10 mouse cellular contexts compared by ENCODE assay signal in genomic region chr19:21104462-21104936, GRCm38 (mm10).
DNase-seq lines count a peak whose midpoint lies in the region; ATAC-seq lines count a peak whose summit lies in the region.
"Had no signal": no experiment of that assay in that cellular context is flagged by ENCODE, and none has a peak within 500 bp of the region (broad histone marks: within the 10 kb centered on the region; RNA-seq: fewer than 3 reads in every experiment).

No protein-coding gene starts in this region.

- 89% methylated on average over 8 of the region's 8 CpGs for WGBS in forebrain, embryonic 10.5 days

- no peaks in the 10 kb centered on the region; the same call in 1 of the 2 replicates for H3K4me1 ChIP-seq in forebrain, embryonic 10.5 days
- H3K4me1 ChIP-seq: hindbrain, embryonic 15.5 days had no signal

- peak; percentile 79 for ATAC-seq in erythroid progenitor cell, adult 5-6 weeks (replicated peaks; ENCODE audit: low FRiP score, poor library complexity, severe bottlenecking)

- DNase-seq in cerebellum, postnatal 25 days = peak; percentile 14 to 25
- no peak for DNase-seq in cerebellum, adult 9-11 months
- peak; percentile 92 for DNase-seq in NIH3T3 (ENCODE audit: low read depth)
- DNase-seq in lung, postnatal 36 days = peak; percentile 71
- peak; percentile 45 for DNase-seq in urinary bladder, adult 2 months (ENCODE audit: low spot score)
- DNase-seq in forebrain, embryonic 10.5 days (ENCODE audit: extremely low spot score, low spot score) = no peak
- DNase-seq in left cerebral cortex, adult 8-10 months (ENCODE audit: low spot score in 2 of 2) = no peak

- no peaks in the 10 kb centered on the region for H3K9me3 ChIP-seq in forebrain, embryonic 10.5 days
- H3K9me3 ChIP-seq: G1E; hindbrain, embryonic 15.5 days had no signal

- H3K27ac ChIP-seq in forebrain, embryonic 10.5 days = no peak overlapping the region
- H3K27ac ChIP-seq: hindbrain, embryonic 15.5 days had no signal

- no peak overlapping the region for H3K4me3 ChIP-seq in forebrain, embryonic 10.5 days
- H3K4me3 ChIP-seq: hindbrain, embryonic 15.5 days had no signal

- no peaks in the 10 kb centered on the region for H3K27me3 ChIP-seq in forebrain, embryonic 10.5 days (ENCODE audit: poor library complexity, severe bottlenecking)
- H3K27me3 ChIP-seq: hindbrain, embryonic 15.5 days had no signal

- no peaks in the 10 kb centered on the region for H3K36me3 ChIP-seq in forebrain, embryonic 10.5 days (replicated peaks)
- H3K36me3 ChIP-seq: G1E; hindbrain, embryonic 15.5 days had no signal

Comparison
In these comparisons a context has a peak if more than half of its experiments do, and no peak if none do; other contexts are left out.
1. DNase-seq: peak in cerebellum, postnatal 25 days (2 of 2), NIH3T3 (single experiment), lung, postnatal 36 days (single experiment) and urinary bladder, adult 2 months (single experiment); none in cerebellum, adult 9-11 months (single experiment), forebrain, embryonic 10.5 days (single experiment) and left cerebral cortex, adult 8-10 months (0 of 2).